Mouse (Mus musculus) thymus, adult 2 months (tissue): Measurements from ENCODE around the gene Tmem239.

Experiments used
- CTCF ChIP-seq: fragments of 200-500 bp; IDR thresholded peaks from 2 replicates; pipeline ENCODE4 v1.5.1; 2012; ENCODE audit warnings: mild to moderate bottlenecking, control low read depth, low read length, moderate library complexity, borderline replicate concordance; ENCODE audit not compliant: control insufficient read depth, poor library complexity, insufficient read depth; ENCODE audit errors: extremely low read depth
- POLR2A ChIP-seq: fragments of 200-500 bp; IDR thresholded peaks from 2 replicates; pipeline ENCODE4 v1.6.1; 2012; ENCODE audit warnings: mild to moderate bottlenecking, low read length, control low read depth, moderate library complexity; ENCODE audit not compliant: control insufficient read depth, poor library complexity, insufficient read depth; ENCODE audit errors: extremely low read depth

DNA sequence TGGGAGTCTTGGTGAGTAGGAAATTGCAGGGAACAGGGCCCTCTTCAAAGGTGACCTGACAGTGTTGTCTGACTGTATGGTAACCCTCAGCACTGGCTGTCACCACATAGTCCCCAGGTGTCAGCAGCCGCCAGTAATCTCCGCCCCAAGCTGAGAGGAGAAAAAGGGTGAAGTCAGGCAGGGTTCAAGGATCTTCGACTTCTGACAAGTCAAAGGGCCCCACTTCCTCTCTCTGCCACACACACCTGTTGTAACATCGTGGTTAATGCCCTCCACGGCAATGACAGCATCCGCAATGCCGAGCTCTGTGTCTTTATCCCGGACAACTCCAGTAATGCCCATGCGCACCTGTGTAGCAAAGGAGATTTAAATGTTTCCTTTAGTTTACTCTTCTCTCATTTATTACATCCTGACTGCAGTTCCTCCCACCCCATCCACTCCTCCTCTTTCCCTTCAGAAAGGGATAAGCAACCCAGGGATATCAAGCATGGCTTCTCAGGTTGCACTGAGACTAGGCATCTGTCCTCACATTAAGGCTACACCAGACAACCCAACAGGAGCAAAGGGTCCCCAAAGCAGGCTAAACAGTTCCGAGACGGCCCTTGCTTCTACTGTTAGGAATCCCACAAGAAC lies 15.2 kb upstream of the Tmem239 start:
- TF ChIP-seq CTCF = no peak
- TF ChIP-seq POLR2A = 0 out of 2 replicates have a peak, but pooled peaks have one; percentile 24
